Mouse (Mus musculus) megakaryocyte, adult 5-6 weeks (primary cell): ENCODE data around the gene Atg7. TPM values are rescaled to one million over a fixed set of nuclear protein-coding genes. Genes with fewer than 3 reads are reported as not detected.

ENCODE experiments used
- ATAC-seq: 2 replicates; pipeline ENCODE4 v1.8.0; 2016; ENCODE audit warnings: mild to moderate bottlenecking, inconsistent platforms; ENCODE audit not compliant: poor library complexity, severe bottlenecking
- total RNA-seq, 2 experiments: library from RNA; stranded (forward) in 1 of 2; stranded (reverse) in 1 of 2; fragments of 153-499, 151-499 nt in 1 of 2; fragments of 221-1000, 200-1000 nt in 1 of 2; gene quantifications; 2 replicates each; pipeline versions ENCODE4 v1.2.3 to v1.2.4; 2015 to 2017

The Atg7 gene
- total RNA-seq, 2 experiments from 2014 or later = 42.2 to 52.0 TPM

GRCm38 (mm10) chr6:114812779-114813178 is 169.9 kb downstream of the Atg7 start:
- ATAC-seq = no peak

GRCm38 (mm10) chr6:114814199-114814881 is 171.4 kb downstream of the Atg7 start:
- ATAC-seq = no peak

- 0 out of 2 replicates have a peak, but pooled peaks have one; percentile 38 for ATAC-seq
Measured at GRCm38 (mm10) chr6:114814882-114815650, 172.2 kb downstream of the Atg7 start.

DNA sequence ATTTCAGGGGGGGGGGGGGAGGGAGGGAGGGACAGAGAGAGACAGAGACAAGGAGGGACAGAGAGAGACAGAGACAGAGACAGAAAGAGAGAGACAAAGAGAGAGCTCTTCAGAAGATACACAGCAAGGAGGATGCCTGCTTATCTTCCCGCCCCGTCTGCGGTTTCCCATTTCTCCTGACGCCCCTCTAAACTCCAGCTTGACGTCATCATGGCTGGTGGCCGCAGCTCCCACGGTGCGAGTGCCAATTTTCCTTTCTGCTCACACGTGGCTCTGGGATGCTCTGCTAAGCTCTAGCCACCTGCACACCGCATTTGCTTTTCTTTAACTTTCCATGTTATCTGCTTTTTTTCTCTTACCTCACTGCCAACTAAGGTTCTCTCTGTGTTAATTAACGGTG is 175.1 kb downstream of the Atg7 start:
- no peak for ATAC-seq

GRCm38 (mm10) chr6:114818471-114818870 is 175.6 kb downstream of the Atg7 start:
- ATAC-seq = peak; percentile 79

DNA sequence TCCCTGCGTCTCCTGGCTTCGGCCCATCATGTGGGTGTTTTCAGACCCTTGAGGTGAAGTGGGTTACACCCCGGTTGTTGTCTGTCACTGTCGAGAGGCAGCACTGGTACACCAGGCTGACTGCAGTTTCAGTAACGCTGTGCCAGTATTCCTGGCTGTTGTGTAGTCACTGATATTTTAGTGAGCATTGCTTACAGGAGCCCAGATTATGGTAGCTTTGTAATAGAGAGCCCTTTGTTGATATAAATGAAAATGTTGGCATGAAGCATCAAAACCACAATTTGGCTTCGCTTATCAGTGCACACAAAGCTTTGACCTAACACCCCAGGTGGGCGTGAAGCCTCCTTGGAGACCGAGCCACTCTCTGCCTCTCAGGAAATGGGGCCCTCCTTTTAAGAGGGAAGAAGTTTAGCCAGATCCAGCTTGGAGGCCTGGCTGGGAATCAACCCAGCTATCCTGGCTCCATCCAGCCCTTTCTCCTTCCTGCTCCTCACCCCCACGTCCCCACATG is 177.1 kb downstream of the Atg7 start:
- no peak for ATAC-seq

DNA sequence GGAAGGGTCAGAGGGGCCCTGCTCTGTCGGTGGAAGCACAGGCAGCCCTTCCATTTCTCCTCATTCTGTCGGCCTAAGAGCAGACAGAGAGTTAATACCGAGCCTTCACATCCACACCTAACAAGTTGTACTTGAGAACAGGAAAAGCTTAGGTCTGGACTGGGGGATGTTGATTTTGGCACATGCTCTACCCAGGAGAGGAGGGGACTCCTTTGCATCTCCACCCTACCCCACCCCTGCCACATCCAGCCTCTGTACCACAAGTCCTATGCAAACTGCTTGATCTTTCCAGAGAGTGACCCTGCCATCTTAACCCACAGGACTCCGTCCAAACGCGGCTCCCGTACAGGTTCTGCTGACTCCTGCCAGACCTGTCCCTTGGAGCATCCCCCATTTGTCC is 178.7 kb downstream of the Atg7 start:
- ATAC-seq = no peak

GRCm38 (mm10) chr6:114826889-114827288 is 184.0 kb downstream of the Atg7 start:
- ATAC-seq = no peak

- ATAC-seq = no peak
Measured at GRCm38 (mm10) chr6:114829660-114830438, 187.0 kb downstream of the Atg7 start.

- ATAC-seq = peak; percentile 70
Measured at GRCm38 (mm10) chr6:114831807-114832206, 188.9 kb downstream of the Atg7 start.

DNA sequence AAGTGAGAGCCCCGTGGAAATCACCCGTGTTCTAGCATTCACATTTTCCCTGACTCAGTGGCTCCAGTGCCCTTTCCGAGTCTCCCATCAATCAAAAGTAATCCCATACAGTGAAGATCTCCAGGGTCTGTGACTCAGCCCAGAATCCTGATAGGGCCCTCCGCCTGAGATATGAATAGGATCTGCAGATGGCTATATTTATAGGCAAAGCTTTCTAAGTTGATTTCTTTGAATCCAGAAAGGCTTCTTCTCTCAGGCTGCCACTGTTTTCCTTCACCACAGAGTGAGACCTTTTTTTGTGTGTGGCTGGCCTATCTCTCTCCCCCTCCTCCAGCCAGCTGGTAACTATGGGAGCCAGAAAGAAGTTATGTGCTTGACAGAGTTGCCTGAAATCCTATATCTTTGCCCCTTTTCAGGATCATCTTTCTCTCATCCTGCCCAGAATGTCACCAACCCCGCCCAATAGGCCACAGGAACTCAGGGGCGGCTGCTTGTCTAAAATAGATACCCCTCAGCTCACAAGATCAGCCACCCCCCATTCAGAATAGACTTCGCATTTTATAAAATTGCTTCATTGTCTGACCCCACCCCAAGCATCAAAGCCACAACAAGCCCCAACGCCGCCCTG is 190.3 kb downstream of the Atg7 start:
- ATAC-seq = no peak

- no peak for ATAC-seq
Measured at GRCm38 (mm10) chr6:114833791-114834346, 191.0 kb downstream of the Atg7 start.

- ATAC-seq = no peak
Measured at GRCm38 (mm10) chr6:114835344-114835743, 192.4 kb downstream of the Atg7 start.

DNA sequence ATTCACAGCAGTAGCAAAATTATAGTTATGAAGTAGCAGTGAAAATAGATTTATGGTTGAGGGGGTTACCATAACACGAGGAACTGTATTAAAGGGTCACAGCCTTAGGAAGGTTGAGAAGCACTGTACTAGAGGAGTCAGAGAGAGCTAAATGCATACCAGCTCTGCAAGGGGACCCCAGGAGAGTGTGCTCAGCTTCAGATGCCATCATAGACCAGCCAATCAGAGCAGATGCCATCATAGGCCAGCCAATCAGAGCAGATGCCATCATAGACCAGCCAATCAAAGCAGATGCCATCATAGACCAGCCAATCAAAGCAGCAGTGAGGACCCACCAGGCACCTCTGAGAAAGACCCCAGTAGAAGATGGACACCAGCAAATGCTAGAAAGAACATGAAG is 192.9 kb downstream of the Atg7 start:
- ATAC-seq = no peak

DNA sequence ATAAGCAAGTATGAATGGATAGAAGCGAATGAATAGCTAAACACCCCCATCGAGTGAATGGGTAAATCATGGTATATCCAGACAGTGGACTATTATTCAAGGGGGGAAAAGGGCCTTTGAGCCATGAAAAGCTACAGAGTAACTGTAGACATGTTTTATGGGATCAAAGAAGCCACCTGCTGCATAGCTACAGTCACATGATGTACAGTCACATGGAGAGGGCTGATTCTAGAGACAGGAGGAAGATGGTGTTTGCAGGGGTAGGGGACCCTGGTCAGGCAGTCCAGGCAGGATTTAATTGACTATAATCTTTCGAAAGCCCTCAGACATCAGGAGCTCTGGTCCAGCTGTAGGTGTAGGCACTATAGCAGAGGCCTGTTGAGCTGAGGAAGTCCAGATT is 193.5 kb downstream of the Atg7 start:
- ATAC-seq = no peak

DNA sequence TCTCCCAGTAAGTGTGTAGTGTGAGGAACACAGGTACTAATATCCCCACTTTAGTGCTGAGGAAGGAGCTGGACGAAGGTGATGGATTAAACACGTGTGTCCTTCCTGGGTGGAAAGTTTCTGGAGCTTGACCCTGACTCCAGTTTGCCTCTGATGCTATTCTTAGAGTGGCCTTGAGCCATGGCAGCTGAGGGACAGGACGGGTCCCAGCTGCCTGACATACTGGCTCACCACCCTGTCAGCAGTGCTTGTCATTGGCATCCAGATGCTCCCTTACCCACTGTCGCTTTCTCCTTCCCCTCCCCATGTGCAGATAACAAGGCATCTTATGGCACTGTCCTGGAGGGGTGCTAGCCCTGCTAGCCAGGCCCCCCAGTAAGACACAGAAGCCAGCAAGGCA is 196.0 kb downstream of the Atg7 start:
- no peak for ATAC-seq

- ATAC-seq = peak; percentile 33; the same call in 1 of the 2 replicates
Measured at GRCm38 (mm10) chr6:114840012-114840411, 197.1 kb downstream of the Atg7 start.

DNA sequence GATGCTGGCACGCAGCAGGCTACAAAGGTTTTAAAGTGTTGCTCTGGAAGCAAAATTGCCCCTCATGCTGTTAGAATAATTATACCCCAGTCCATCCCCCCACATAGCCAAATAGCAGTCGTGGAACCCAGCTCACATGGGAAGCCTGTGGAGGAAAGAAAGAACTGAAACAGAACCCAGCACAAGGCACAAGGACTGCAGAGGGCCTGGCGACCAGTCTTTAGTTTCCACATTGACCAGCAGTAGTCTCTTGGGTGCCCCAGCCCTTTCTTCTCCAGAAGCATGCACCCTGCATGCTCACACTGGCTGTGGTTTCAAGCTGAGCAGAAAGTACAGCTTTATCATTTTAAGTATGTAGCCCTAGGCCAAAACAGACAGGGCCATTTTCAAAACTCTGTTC is 199.2 kb downstream of the Atg7 start:
- no peak for ATAC-seq

DNA sequence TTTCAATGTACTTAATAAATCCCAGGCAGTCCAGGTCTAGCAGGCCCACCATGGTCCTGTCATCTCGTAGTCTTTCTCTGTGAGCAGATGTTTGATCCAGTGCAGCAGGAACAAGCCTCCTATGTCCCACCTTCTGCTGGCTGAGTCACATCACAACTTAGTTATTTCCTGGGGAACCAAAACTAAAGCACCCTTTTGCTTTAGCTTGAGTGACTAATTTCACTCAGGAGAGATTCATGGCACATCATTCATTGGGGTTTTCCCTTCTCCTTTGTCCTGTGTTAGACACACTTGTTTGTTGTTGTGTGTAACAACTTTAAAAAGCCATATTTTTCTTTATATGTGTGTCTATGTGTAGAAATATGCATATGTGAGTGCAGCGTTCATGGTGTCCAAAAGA is 200.0 kb downstream of the Atg7 start:
- no peak for ATAC-seq

DNA sequence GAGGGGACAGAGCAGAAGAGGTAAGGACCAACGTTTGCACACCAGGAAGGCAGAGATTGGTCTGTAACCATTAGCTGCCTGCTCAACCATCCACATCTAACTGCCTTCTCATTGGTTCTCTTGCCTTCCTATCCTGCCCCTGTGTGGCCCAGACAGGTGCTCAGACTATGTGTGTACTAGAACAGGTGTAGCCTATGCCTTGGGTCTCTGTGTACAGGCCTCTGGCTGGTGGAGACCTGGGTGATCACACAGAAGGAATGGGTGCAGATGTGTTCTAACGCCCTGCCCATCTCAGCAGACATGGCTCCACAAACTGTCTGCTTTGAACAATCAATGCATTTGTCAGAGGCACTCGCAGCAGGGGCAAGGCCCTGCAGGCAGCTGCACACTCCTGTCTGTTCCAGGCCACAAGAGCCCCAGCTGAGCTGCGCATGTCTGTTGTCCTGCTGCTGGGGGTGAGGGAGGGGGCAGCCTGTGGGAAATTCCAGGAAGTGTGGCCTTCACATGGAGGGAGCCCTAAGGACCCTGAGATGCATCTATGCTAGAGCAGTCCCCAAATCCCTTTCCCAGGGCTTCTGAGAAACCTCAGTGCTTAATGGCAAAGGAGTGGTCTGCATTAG is 203.4 kb downstream of the Atg7 start:
- ATAC-seq = no peak
